Mouse (Mus musculus) adrenal gland, postnatal 36 days (tissue): ENCODE measurements around the gene Olfr1354. TPM values are rescaled to one million over a fixed set of nuclear protein-coding genes. Genes with fewer than 3 reads are reported as not detected.
"Not testable (repeated sequence)": the region's sequence is repeated elsewhere in the genome, so short reads cannot be mapped to it uniquely, and the experiment has no call there.

Experiments used
- DNase-seq, 2 experiments: peaks; one replicate each; pipeline ENCODE4 v3.0.0; 2021; ENCODE audit warnings: mixed read lengths in 1 of 2
- long read RNA-seq, 2 experiments: library from polyadenylated mRNA; stranded (forward); transcript quantifications; one replicate each; pipeline ENCODE4 v2.0.0; 2021; ENCODE audit warnings: borderline sequencing depth in 2 of 2
- total RNA-seq, 2 experiments: library from RNA; stranded (reverse); gene quantifications; 2 replicates each; pipeline ENCODE4 v1.2.3; 2021

The Olfr1354 gene
- total RNA-seq = not detected
- long read RNA-seq, experiment 1 = 0 reads
- long read RNA-seq, experiment 2 = 0 reads

- not testable (repeated sequence) for DNase-seq
These were observed at the start of gene Olfr1354 for GRCm38 (mm10) chr10:78912871-78913270. Gene Olfr1354 (plus strand): TSS chr10:78913171.

GRCm38 (mm10) chr10:78875240-78875639, 37.7 kb upstream of the Olfr1354 start, which contains the start of gene Olfr1355:
Gene Olfr1355 (plus strand): TSS chr10:78875540.
- no peak for DNase-seq

DNA sequence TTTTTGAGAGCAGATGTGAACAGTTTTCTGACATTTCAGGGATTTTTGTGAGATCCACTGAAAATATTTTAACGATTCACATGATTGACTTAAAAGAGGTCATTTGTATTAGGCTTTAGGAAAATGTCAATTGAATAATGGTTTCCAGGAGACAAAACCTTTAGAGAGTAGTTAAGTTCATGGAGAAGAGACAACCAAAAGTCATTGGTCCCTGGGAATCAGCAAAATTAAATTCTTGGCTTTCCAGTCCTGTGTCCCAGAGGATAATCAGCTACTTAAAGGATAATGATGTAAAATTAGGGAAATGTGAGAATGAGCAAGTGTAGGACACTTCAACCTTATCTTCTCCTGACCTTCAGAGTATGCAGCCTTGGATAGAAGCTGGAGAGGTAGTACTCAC, 37.4 kb downstream of the Olfr1354 start, which contains the start of gene Olfr8:
Gene Olfr8, plus strand, starts transcription at position 301 of the 400 bp plus-strand sequence.
- DNase-seq = not testable (repeated sequence)

- DNase-seq = not testable (repeated sequence)
These were observed 50.0 kb downstream of the Olfr1354 start, which contains the start of gene Olfr1353 for GRCm38 (mm10) chr10:78963009-78963408. Gene Olfr1353 (plus strand): TSS chr10:78963309.

Other genes starting within 250 kb of the Olfr1354 start
- gene Casp14, start 194.9 kb upstream of the Olfr1354 start, total RNA-seq = not detected
- gene Ccdc105, start 160.1 kb upstream of the Olfr1354 start, total RNA-seq = not detected
- not detected for gene Slc1a6, start 132.7 kb upstream of the Olfr1354 start, total RNA-seq
- not detected for gene Olfr1356, start 61.0 kb upstream of the Olfr1354 start, total RNA-seq
- not detected for gene Olfr1355, start 37.6 kb upstream of the Olfr1354 start, total RNA-seq
- gene Olfr8, start 37.5 kb downstream of the Olfr1354 start, total RNA-seq = not detected
- not detected for gene Olfr1353, start 50.1 kb downstream of the Olfr1354 start, total RNA-seq
- gene Olfr1352, start 67.9 kb downstream of the Olfr1354 start, total RNA-seq = not detected
- not detected for gene Olfr1351, start 99.3 kb downstream of the Olfr1354 start, total RNA-seq
- not detected for gene Olfr57, start 115.6 kb downstream of the Olfr1354 start, total RNA-seq
- 10 to 100 TPM; 12.0 to 13.2 TPM for gene 2610008E11Rik, start 184.4 kb downstream of the Olfr1354 start, total RNA-seq
- gene Vmn2r80, start 235.6 kb downstream of the Olfr1354 start, total RNA-seq = not detected